Mouse (Mus musculus): Measurements from ENCODE around the gene Rbm33. TPM values are rescaled to one million over a fixed set of nuclear protein-coding genes. Genes with fewer than 3 reads are reported as not detected.

Rbm33 gene
- polyA plus RNA-seq, 1 experiment: 2.7 TPM

DNA sequence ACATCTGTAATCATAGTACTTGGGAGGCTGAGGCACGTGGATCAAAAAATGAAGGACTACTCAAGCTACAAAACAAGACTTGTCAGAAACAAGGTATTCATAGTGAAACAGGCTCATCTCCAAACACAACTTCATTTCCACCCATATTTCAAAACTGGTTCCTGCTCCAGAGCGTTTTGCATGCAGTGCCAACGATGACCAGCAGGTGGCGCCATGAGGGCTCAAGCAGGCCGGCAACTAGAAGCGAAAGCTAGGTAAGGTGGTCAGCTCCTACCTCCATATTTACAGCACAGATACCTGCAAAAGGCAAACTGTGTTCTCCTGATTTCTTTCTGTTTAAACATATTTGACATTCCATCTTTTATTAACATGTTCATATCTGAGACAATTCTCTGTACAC lies 22.9 kb upstream of the Rbm33 start:
- no peaks in the 10 kb centered on the region for H3K4me1 ChIP-seq (ENCODE audit: control insufficient read depth)
- no peaks in the 10 kb centered on the region for H3K36me3 ChIP-seq (ENCODE audit: control insufficient read depth)
- peaks cover 3% of the 10 kb centered on the region; the same call in 1 of the 2 replicates for H3K27me3 ChIP-seq (ENCODE audit: control insufficient read depth)
- no peaks in the 10 kb centered on the region for H3K9me3 ChIP-seq (ENCODE audit: control insufficient read depth, low read length)
- TF ChIP-seq GATA1 (IDR thresholded peaks at IDR 0.05; ENCODE audit: low read length): no peak
- no peak for TF ChIP-seq TAL1 (IDR thresholded peaks at IDR 0.05; ENCODE audit: low read length)
- no peak overlapping the region for H3K4me3 ChIP-seq (replicated peaks)

DNA sequence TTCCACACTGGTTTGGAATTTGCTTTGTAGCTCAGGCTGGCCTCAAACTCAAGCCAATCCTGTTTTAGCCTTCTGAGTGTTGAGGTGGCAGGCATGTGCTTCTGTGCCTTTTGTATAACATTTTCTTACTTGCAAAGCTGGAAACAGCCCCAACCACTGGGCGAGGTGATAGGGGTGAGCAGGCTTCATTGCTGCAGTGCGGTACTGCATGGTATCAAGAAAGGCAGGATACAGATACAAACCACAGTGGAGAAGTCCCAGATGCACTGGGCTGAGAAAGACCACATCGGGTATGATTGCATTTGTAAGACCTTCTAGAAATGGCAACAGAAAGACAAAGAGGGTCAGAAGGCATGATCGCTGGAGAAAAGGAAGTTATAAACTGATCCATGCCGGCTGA lies 18.8 kb upstream of the Rbm33 start:
- H3K4me1 ChIP-seq (ENCODE audit: control insufficient read depth): no peaks in the 10 kb centered on the region
- H3K27me3 ChIP-seq (ENCODE audit: control insufficient read depth): no peaks in the 10 kb centered on the region
- H3K9me3 ChIP-seq (ENCODE audit: control insufficient read depth, low read length): no peaks in the 10 kb centered on the region
- H3K4me3 ChIP-seq (replicated peaks): no peak overlapping the region
- no peaks in the 10 kb centered on the region for H3K36me3 ChIP-seq (ENCODE audit: control insufficient read depth)
- no peak for TF ChIP-seq TAL1 (IDR thresholded peaks at IDR 0.05; ENCODE audit: low read length)
- TF ChIP-seq GATA1 (IDR thresholded peaks at IDR 0.05; ENCODE audit: low read length): no peak

DNA sequence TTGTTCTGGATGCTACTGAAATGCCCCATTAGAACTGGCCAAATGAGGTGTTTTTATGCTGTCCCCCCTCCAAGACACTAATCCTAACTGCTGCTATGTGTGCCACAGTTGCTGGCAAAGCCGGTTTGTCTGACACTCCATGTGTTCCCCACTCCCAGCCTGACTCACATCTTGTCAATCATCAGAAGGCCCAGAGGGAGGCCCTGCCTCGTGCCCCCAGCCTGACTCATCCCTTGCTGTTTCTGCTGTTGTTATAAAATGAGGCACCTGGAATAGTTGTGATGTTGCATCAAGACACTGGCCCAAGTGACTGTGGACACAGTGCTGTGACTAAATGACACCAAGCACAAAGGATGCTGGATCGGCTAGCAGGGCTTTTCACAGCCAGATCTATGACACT lies 18.2 kb upstream of the Rbm33 start:
- H3K36me3 ChIP-seq (ENCODE audit: control insufficient read depth): no peaks in the 10 kb centered on the region
- TF ChIP-seq GATA1 (IDR thresholded peaks at IDR 0.05; ENCODE audit: low read length) (no peak), TAL1 (IDR thresholded peaks at IDR 0.05; ENCODE audit: low read length) (no peak)
- no peak overlapping the region for H3K4me3 ChIP-seq (replicated peaks)
- H3K9me3 ChIP-seq (ENCODE audit: control insufficient read depth, low read length): no peaks in the 10 kb centered on the region
- H3K27me3 ChIP-seq (ENCODE audit: control insufficient read depth): no peaks in the 10 kb centered on the region
- no peaks in the 10 kb centered on the region for H3K4me1 ChIP-seq (ENCODE audit: control insufficient read depth)

DNA sequence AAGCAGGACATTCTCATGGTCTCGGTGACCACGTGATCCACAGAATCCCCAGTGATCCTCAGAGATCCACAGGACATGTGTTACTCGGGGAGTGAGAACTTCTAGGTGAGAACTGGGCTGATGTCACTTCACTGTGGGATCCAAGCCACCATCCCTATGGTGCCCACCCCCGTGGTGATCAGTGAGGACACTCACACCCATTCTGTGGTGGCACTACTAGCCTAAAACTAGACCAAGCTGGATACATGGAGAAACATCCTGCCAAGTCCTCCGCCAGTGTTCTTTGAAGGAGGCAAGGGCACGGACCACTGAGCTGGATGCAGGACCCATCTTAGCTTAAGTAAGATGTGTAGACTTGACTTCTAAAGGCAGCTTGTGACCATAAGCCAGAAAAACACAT lies 17.6 kb upstream of the Rbm33 start:
- no peaks in the 10 kb centered on the region for H3K27me3 ChIP-seq (ENCODE audit: control insufficient read depth)
- H3K4me1 ChIP-seq (ENCODE audit: control insufficient read depth): no peaks in the 10 kb centered on the region
- no peaks in the 10 kb centered on the region for H3K9me3 ChIP-seq (ENCODE audit: control insufficient read depth, low read length)
- no peaks in the 10 kb centered on the region for H3K36me3 ChIP-seq (ENCODE audit: control insufficient read depth)
- TF ChIP-seq TAL1 (IDR thresholded peaks at IDR 0.05; ENCODE audit: low read length) (no peak), GATA1 (IDR thresholded peaks at IDR 0.05; ENCODE audit: low read length) (no peak)
- H3K4me3 ChIP-seq (replicated peaks): no peak overlapping the region

DNA sequence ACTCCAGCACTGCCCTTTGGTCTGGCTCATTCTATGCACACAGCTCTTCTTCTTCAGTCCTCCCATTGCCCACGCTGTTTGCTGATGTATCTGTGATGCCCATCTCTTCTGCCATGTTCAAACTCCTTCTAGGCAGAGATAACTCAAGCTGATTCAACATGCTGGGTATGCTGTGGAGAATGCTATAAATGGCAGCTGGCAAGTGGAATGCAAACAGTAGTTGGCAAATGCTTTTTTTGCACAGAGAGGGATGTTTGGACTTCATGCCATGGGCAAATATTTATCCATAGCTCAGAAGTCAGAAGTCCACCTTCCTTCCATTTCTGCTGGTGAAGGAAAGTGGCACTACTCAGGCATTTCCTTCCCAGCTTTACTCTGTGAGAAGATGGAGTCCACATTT lies 14.2 kb upstream of the Rbm33 start:
- no peaks in the 10 kb centered on the region for H3K36me3 ChIP-seq (ENCODE audit: control insufficient read depth)
- TF ChIP-seq TAL1 (IDR thresholded peaks at IDR 0.05; ENCODE audit: low read length) (no peak), GATA1 (IDR thresholded peaks at IDR 0.05; ENCODE audit: low read length) (no peak)

DNA sequence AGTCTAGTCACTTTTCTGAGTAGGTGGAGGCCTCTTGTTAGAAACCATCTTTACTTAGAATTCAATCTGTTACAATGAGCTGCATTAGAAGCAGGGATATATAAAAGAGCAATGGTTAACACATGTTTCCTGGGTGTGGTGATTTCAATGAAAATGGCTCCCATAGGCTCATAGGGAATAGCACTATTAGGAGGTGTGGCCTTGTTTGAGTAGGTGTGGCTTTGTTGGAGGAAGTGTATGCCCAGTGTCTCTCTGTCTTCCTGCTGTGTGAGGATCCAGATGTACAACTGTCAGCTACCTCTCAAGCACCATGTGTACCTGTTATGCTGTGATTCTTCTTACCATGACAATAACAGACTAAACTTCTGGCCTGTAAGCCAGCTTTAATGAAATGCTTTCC lies 12.4 kb upstream of the Rbm33 start:
- Histone ChIP-seq H3K27me3 (ENCODE audit: control insufficient read depth) (peaks cover 17% of the 10 kb centered on the region), H3K36me3 (ENCODE audit: control insufficient read depth) (no peaks in the 10 kb centered on the region), H3K4me3 (replicated peaks) (no peak overlapping the region), H3K4me1 (ENCODE audit: control insufficient read depth) (no peaks in the 10 kb centered on the region), H3K9me3 (ENCODE audit: control insufficient read depth, low read length) (no peaks in the 10 kb centered on the region)
- TF ChIP-seq GATA1 (IDR thresholded peaks at IDR 0.05; ENCODE audit: low read length) (no peak), TAL1 (IDR thresholded peaks at IDR 0.05; ENCODE audit: low read length) (no peak)

More for the DNA sequence above, 14.2 kb upstream of the Rbm33 start:
- Histone ChIP-seq H3K4me3 (replicated peaks) (no peak overlapping the region), H3K27me3 (ENCODE audit: control insufficient read depth) (peaks cover 9% of the 10 kb centered on the region), H3K9me3 (ENCODE audit: control insufficient read depth, low read length) (no peaks in the 10 kb centered on the region), H3K4me1 (ENCODE audit: control insufficient read depth) (no peaks in the 10 kb centered on the region)

DNA sequence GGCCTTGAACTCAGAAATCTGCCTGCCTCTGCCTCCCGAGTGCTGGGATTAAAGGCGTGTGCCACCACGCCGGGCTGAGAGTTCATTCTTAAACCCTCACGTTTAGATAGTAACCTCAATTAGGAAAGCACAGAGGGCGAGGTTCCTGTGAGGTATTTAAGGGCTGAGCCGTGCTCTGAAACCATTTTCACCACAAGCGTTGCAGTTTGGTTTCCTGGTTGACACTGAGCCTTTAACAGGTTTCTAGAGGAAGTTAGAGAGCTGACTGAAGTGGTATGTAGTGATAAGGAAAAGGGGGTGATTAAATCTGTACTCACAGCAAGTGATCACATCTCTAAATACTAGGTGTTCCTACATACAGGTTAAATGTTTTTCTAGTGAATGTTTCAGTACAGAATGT lies 1.4 kb upstream of the Rbm33 start:
- Histone ChIP-seq H3K36me3 (ENCODE audit: control insufficient read depth) (peaks cover 18% of the 10 kb centered on the region), H3K4me3 (replicated peaks) (peak overlapping the region; percentile 97), H3K9me3 (ENCODE audit: control insufficient read depth, low read length) (no peaks in the 10 kb centered on the region), H3K27me3 (ENCODE audit: control insufficient read depth) (no peaks in the 10 kb centered on the region), H3K4me1 (ENCODE audit: control insufficient read depth) (peaks cover 29% of the 10 kb centered on the region)
- TF ChIP-seq TAL1 (IDR thresholded peaks at IDR 0.05; ENCODE audit: low read length) (no peak), GATA1 (IDR thresholded peaks at IDR 0.05; ENCODE audit: low read length) (no peak)

DNA sequence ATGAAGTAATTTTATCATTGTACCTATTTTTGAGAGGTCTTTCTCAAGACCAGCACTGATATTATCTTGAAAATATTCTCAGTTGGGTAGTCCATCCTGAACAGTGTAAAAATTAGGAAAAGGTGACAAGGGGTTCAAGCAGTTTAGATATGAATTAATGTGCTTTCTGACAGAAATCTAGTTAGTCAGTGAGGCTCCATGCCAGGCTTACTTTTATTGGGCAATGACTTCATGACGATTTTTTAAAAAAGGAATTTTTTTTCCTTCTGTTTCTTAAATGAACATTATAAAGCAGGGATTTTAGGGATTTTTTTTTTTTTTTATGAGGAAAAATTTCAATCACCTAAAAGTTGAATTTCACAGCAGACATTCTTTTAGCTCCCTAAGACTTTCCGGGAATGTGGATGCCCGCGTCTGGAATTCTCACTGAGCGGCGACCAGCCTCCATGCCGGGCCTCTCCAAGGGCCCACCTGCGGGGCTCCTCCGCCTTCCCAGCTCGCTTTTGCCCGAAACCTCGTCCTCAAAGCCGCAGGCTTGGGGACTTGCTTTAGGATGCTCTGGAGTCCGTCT lies 685 bp upstream of the Rbm33 start:
- TF ChIP-seq TAL1 (IDR thresholded peaks at IDR 0.05; ENCODE audit: low read length): no peak
- Histone ChIP-seq H3K4me3 (replicated peaks) (peak overlapping the region; percentile 97), H3K36me3 (ENCODE audit: control insufficient read depth) (peaks cover 24% of the 10 kb centered on the region), H3K9me3 (ENCODE audit: control insufficient read depth, low read length) (no peaks in the 10 kb centered on the region), H3K27me3 (ENCODE audit: control insufficient read depth) (no peaks in the 10 kb centered on the region), H3K4me1 (ENCODE audit: control insufficient read depth) (peaks cover 35% of the 10 kb centered on the region)

DNA sequence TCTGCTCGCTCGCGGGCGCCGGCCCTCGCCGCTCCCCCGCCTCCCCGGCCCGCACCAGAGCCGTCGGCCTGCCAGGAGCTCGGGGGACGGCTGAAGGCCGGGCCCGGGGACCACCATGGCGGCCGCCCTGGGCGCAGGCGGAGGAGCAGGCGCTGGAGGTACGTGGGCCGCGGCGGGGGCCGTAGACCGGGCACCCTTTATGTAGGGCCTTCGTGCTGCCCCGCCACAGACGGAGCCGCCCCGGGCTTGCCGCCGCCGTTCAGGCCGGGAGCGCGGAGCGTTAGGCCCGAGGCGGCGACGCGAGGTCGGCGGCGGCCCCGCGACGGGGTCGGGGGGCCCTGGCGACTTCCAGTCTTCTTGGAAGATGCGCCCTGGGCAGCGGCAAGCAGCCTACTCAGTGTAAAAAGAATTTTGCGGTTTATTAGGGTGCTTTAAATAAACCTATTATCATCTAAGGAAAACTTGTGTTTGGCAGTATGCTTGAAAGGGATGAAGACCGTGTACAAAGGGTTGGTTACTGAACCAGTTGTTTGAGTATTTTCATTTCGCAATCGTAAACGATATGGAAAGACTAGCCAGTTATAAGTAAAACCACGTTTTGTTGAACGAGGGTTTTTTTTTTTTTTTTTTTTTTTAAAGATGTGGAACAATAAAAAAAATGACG lies 464 bp downstream of the Rbm33 start:
- Histone ChIP-seq H3K4me3 (replicated peaks) (peak overlapping the region; percentile 97), H3K36me3 (ENCODE audit: control insufficient read depth) (peaks cover 31% of the 10 kb centered on the region), H3K4me1 (ENCODE audit: control insufficient read depth) (peaks cover 35% of the 10 kb centered on the region), H3K9me3 (ENCODE audit: control insufficient read depth, low read length) (no peaks in the 10 kb centered on the region), H3K27me3 (ENCODE audit: control insufficient read depth) (no peaks in the 10 kb centered on the region)
- TF ChIP-seq GATA1 (IDR thresholded peaks at IDR 0.05; ENCODE audit: low read length): no peak
- no peak for TF ChIP-seq TAL1 (IDR thresholded peaks at IDR 0.05; ENCODE audit: low read length)

DNA sequence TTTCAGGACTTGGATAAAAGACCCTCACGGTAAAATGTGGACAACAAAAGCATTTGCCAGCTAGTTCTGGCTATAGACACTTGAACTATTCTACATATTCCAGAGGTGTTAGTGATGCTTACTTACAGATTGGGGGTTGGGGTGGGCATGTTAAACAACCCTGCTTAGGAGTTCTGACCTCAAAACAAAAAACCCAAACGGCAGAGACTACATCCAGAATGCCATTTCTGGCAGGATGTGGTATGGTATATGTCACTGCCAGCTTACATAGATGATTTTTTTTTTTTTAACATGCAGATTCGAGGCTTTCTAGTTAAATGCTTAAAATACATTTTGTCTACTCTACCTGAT lies 971 bp downstream of the Rbm33 start:
- H3K27me3 ChIP-seq (ENCODE audit: control insufficient read depth): no peaks in the 10 kb centered on the region
- H3K36me3 ChIP-seq (ENCODE audit: control insufficient read depth): peaks cover 36% of the 10 kb centered on the region
- no peaks in the 10 kb centered on the region for H3K9me3 ChIP-seq (ENCODE audit: control insufficient read depth, low read length)
- peak overlapping the region; percentile 97 for H3K4me3 ChIP-seq (replicated peaks)
- peaks cover 38% of the 10 kb centered on the region for H3K4me1 ChIP-seq (ENCODE audit: control insufficient read depth)
- TF ChIP-seq GATA1 (IDR thresholded peaks at IDR 0.05; ENCODE audit: low read length): no peak
- no peak for TF ChIP-seq TAL1 (IDR thresholded peaks at IDR 0.05; ENCODE audit: low read length)
